Mouse (Mus musculus) left cerebral cortex, adult 11 months (tissue): ENCODE results near the gene Ttc24.
A peak's percentile ranks its signal among the peaks of the same experiment; 100 is the strongest.

ENCODE experiments used
- DNase-seq: peaks from one replicate; pipeline ENCODE4 v3.0.0; 2022; ENCODE audit warnings: low spot score

The Ttc24 gene

DNA sequence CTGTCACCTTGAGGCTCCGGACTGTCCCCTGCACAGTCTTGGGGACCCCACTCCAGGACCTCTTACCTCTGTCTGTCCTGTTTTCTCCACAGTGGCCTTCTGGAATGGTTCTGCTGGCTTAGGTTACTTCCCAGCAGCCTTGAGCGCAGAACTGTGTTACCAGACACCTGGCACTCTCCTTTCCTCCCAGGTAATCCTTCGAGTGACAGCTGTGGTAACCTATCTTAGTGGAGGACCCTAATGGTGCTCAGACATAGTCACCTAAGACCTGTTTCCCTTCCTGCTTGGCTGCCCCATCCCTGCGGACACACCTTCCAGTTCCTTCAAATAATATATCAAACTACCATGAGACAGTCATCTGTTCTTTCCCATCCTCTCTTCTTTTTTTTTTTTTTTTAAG lies at the start of gene Ttc24:
TSS of gene Ttc24 (minus strand) at position 101 of the 400 bp plus-strand sequence.
- no peak for DNase-seq

DNA sequence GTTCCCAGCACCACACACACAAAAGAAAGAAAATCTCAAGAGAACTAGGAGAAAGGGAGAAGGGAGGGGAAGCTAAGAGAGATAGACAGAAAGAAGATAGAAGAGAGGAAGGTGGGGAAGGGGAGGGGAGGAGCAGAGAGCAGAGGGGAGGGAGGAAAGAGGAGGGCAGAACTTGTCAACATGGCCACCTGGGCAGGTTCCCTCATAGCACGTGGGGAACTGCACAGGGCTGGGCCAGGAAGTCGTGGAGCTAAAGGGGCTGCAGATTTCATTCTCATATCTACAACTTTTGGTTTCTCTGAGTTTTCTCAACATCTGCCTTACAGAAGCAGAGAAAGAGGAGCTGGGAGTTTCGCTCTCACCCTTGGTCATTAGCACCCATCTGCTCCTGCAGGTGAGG lies 49.5 kb upstream of the Ttc24 start:
- DNase-seq: no peak

DNA sequence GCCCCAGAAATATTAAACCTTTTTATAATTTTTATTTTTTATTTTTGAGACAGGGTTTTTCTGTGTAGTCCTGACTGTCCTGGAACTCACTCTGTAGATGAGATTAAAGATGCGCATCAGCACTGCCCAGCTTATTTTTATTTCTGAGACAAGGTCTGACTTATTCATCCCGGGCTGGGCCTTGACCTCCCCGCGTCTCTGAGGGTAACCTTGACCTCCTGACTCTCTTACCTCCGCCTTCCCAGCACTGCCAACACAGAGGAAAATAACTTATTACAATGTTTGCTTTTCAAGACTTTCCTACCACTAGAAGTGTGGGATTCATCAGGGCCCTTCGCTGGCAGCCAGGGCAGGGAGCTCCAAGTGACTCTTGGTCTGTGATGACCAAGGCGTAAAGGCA lies 48.1 kb upstream of the Ttc24 start:
- DNase-seq: no peak

DNA sequence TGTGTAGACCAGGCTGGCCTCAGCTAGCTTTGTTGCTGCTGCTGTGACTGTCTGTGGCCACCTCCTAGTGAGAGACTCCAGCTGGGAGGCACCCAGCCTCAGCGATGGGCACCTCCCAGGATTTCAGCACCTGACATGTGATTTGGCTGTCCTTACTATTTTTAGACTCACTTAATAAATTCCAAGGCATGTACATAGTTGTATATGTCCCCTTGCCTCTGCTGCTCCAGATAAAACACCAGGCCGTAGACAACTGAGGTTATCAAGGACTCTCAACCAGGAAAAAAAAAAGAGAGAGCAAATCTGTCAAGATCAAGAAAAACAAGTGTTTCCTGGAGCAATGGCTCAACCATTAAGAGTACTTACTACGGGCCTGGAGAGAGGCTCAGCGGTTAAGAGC lies 47.1 kb upstream of the Ttc24 start:
- no peak for DNase-seq

DNA sequence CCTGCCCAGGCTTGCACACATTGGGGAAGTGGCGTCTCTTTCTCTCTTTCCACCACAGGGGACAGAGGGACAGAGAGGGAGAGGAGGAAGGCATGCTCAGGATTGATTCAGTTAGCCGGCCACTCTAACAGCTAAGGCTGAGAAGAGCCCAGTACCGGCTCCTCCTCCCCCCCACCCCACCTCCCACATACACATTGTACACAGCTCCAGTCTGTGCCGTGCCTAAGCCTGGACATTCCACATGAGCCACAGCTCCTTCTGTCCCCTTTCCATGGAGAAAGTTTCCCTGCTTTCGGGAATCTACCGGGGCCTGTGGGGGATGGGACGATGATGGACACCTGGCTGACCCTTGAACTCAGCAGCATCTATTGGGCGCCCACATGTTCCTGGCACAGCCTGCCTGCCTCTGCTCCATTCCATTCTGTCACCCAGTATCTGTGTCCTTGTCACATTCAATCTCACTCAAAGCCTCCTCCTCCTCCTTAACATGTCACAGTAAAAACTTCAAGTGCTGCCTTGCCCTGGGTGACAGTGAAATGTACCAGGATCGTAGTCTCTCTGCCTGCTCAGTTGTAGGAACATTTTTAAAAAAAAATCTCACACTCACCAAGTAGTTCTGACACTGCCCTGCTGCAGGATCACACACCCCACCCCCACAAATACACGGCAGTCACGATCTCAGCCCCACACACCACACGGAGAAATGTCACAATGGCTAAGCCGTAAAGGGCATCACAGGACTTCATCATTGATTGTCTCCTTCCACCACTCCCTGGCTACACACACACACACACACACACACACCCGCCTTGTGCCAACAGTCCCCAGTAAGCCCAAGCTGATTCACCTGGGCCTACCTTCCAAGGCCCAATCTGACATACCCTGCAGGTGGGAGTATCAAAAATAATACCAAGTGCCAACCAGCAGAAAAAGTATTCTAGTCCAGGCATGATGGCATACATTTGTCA lies 43.3 kb upstream of the Ttc24 start:
- no peak for DNase-seq

DNA sequence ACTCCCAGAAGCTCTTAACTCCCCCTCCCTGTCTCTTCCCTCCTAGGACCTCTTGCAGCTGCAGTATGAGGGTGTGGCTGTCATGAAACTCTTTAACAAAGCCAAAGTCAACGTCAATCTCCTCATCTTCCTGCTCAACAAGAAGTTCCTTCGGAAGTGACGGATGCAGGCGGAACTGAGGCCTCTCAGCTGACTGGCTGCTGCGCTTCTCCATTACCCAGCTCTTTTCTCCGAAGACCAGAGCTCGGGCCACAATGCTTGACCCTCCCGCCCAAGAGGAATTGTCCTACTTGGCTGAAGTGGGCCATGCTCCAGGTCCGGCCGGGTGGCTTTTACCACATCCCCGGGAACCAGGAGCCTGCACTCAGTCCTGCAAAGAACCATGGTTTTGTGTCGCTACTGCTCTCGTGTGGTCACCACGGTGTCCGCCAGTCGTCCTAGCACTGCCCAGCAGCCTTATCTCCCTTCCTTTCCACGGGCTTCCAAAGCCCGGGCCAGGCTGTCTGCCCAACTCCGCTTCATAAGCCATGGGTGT lies 42.1 kb upstream of the Ttc24 start:
- DNase-seq: no peak

DNA sequence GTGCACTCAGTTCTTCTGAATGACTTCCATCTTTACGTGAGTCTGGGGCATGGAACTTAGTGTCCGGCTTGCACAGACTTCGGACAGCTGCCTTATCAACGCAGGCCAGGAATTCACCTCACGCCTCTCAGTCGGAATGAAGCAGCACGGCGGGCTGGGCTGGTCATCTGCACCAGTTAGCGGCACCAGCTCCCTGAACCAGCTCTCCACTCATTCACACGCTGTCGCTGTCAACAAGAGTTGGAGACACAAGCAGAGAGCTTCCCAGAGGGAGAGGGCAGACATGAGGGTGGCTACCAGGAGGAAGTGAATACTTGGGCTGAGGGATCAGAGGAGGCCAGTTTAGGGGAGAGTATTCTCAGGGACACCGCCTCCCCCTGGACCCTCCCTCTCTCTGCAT lies 36.3 kb upstream of the Ttc24 start:
- DNase-seq: no peak

DNA sequence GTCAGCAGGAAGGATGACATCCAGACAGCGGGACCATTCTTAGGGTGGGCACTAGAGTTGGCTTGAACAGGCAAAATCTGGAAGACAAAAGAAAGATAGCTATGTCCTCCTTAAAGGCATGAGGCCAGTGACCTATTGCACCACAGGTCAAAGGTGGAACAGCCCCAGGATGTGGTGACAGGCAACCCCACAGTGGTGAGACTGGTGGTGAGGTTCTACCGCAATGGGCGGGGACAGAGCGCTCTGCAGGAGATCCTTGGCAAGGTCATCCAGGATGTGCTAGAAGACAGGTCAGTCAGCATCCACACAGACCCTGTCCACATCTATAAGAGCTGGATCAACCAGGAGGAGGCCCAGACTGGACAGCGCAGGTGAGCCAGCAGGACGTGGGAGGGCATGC lies 31.0 kb upstream of the Ttc24 start:
- DNase-seq: no peak

DNA sequence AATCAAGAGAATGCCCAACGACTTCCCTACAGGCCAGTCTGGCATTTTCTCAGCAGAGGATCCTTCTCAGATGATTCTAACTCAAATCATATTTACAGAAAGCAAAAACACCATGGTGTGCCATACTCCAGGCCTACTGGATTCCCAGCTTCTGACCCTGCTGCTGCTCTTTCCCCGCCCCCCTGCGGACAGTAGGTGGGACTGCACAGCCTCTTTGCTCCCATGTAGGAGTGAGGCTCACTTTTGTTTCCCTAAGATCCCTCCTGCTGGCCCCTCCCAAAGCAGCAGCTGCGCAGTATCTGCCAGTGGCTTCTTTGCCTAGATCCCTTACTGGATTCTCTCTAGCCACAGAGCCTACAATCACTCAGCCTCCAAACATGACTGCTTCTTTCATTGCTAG lies 28.0 kb upstream of the Ttc24 start:
- no peak for DNase-seq

DNA sequence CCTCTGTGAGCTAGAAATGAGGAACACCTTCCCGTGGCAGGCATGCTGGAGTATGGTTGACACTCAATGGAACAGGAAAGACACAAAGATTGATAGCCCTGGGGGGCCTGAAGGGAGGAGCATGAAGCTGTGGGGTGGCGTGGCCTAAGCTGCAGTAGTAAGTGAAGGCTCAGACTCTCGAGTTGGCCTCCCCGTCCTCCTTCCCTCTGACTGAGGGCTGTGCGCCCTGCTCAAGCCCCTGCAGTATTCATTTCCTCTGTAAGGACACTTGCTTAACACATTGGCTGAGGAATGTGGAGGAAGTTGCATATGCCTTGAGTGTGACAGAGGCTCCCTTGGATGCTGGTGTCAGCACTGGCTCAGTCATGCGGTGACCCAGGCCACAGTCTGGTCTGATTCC lies 24.5 kb upstream of the Ttc24 start:
- no peak for DNase-seq

DNA sequence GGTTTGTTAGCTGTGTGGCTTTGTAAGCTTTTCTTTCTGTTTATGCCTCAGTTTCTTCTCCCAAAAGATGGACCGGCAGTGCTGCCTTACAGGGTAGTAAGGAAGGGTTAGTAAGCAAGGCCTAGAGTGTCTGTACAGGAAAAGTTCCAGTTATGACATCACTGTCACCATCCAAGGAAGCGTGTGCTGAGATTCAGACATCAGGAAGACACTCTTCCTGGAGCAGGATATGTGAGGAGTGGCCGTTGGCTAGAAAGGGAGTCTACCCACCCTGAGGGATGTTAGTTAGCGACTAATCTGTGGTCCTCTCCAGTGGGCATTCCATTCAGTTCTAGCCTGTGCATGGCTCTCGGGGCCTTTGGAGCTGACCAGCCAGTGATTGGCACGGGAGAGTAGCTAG lies 24.1 kb upstream of the Ttc24 start:
- DNase-seq: no peak

DNA sequence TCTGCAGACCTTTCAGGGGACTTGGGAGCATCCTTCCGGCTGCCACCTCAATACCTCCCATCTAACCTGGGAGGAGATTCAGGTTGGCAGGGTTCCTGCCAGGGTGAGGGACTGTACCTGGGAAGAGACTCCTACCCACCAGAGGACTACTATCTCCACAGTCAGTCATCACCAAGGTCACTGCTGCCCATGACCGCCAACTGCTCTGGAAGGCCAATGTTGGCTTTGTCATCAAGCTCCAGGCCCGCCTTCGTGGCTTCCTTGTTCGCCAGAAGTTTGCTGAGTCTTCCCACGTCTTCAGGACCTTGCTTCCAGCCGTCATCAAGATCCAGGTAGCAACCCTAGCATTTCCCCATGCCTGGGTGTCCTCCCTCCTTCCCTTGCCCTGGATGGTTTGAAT lies 23.6 kb upstream of the Ttc24 start:
- DNase-seq: no peak

DNA sequence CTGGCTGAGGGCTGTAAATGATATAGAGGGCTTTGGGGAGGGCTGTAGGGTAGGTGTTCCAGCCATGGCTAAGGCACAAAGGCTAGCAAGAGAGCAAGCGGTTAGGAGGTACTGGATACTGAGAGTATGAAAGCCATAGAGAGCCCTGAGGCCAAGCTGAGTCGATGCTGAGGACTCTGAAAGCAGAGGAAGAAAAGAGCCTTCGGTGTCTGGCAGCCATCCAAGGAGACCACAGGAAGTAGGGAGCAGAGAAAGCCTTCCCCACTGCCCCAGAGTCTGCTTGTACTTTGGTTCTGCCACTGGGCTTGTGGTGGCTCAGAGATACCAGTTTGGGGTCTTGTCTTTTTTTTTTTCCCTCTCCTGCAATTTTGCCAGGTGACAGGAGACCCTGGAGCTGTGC lies 22.1 kb upstream of the Ttc24 start:
- no peak for DNase-seq

DNA sequence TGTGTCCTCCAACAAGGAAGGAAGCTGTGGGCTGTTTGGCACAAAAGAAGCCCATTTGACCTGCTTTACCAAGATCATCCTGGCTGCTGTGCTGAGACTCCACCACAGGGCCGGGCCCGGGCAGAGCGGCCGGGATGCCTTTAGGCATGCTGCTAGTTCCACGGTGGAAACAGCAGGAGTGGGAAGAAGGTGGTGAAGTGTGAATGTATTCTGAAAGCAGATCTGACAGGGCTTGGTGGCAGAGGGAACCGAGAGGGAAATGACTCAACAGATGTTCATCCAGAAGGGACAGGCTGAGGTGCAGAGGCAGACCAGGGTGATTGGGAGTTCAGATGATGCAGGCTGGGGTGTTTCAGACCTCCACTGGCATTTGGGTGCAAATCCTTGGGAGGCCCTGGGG lies 19.6 kb upstream of the Ttc24 start:
- DNase-seq: no peak

DNA sequence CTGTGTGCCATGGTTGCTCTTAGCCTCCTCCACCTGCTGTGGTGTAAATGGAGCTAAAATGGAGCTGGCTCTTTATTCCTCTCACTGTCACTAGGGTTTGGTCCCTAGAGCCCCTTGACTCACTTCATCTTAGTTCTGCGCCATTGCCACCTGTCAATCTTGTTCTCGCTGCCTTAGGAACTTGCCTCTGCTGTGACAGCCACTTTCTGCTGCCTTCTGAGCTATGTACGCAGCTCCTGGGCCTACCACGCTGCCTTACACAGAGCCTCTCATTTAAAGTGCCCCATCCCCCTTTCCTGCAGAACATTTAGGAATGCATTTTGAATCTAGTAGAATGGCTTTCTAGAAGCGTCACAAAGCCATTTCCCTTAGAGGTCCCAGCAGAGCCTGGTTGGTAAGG lies 16.0 kb upstream of the Ttc24 start:
- no peak for DNase-seq

DNA sequence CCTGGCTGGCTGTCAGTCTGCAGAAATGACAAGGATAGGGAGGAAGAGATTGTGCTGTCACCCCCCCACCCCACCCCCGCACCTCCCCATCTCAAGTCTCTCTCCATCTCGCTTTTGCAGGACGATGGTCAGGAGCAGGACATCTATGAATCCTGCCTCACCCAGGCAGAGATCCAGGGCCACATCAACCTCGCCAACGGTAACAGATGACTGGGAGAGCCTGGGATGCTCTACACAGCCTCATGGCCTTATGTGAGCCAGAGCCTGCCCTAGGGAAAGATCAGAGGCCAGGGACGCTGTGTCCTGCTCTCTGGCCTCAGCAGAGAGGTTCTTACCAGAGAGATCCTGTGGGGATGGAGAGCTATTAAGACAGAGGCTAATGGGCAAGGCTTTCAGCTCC lies 12.5 kb upstream of the Ttc24 start:
- no peak for DNase-seq

DNA sequence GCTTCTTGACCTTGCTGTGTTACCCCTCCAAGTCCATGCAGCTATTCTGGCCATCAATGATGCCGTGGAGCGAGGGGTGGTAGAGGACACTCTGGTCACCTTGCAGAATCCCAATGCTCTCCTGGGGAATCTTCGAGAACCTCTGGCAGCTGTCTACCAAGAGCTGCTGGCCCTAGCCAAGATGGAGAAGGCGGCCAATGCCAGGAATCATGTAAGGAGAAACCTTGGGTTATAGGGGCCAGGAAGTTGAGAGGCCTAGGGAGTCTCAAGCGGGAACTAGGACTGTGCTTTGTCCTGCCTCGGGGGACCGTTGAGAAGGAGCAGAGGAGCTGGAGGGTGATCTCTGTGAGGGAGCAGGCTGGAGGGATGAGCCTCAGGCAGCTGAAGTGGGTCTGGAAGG lies 12.0 kb upstream of the Ttc24 start:
- no peak for DNase-seq

DNA sequence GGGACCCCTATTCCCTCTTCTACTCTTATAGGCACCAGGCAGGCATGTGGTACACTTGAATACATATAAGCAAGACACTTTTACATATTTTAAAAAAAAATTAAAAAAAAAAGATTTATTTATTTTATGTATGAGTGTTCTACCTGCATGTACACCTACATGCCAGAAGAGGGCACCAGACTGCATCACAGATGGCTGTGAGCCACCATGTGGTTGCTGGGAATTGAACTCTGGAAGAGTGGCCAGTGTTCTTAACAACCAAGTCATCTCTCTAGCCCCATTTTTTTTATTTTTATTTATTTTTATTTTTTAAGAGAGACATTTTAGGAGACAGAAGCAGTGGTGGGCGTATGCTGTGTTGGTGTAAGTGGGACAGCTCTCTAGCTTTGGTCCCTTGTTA lies 9.6 kb upstream of the Ttc24 start:
- DNase-seq: no peak

DNA sequence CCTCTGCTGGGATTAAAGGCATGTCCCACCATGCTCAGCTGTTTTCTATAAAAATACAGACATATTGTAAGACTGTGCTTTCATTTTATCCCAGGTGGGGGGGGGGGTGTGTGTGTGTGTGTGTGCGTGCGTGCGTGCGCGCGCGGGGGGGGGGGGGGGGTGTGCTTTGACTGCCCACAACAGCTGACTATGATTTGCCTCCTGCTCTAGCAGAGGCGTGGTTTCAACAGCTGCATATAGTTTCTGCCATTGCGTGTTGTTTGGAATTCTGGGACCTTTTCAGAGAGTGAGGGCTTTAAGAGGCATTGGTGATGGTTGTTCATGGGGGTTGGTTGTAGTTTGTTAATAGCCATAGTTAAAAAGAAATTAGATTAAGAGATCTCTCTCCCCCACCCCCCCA lies 7.4 kb upstream of the Ttc24 start:
- no peak for DNase-seq

DNA sequence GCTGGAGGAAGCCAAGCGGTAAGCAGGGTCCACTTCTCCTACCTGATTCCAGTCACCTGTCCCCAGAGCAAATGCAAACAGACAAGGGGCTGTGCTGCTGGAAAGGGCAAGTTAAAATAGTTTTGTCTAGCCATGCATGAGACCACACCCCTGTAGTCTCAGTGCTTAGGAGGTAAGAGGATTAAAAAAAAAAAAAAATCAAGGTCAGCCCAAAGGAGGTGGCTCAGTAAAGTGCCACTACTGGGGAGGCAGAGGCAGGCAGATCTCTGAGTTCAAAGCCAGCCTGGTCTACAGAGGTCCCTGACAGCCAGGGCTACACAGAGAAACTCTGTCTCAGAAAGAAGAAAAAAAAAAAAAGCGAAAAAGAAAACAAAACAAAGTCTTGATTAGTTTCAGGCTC lies 5.9 kb upstream of the Ttc24 start:
- DNase-seq: no peak

DNA sequence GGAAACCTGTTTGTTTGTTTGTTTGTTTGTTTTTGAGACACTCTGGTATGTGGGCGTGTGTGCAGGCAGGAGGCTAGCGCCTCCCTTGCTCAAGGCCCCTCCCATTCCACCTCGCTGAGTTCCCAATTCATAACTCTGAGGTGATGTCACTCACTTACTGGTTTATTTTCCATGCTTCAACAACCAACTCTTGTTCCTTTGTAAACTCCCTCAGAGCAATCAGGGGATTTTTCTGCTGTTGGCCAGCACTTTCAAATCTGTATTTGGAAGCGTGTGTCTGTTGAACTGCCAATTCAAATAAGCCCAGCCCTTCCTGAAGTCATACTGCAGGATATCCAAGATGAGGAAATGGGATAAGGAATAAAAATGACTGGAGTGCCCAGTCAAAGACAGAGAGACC lies 4.6 kb upstream of the Ttc24 start:
- no peak for DNase-seq

DNA sequence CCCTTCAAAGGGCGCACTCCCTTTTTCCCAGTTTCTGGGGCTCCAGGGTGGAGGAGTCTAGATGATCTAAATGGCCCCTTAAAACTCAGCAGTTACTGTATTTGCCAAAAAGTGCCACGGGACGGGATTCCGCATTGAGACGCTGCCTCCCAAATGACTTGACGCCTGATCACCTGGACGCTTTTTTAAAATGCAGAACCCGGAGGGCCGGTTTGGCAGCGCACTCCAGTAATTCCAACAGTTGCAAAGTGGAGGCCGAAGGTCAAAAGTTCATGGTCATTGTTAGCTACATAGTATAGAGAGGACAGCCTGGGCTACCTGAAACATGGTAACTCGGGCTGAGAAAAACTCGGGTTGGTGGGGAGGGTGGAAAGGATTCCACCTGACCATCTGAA lies 4.1 kb upstream of the Ttc24 start:
- no peak for DNase-seq

DNA sequence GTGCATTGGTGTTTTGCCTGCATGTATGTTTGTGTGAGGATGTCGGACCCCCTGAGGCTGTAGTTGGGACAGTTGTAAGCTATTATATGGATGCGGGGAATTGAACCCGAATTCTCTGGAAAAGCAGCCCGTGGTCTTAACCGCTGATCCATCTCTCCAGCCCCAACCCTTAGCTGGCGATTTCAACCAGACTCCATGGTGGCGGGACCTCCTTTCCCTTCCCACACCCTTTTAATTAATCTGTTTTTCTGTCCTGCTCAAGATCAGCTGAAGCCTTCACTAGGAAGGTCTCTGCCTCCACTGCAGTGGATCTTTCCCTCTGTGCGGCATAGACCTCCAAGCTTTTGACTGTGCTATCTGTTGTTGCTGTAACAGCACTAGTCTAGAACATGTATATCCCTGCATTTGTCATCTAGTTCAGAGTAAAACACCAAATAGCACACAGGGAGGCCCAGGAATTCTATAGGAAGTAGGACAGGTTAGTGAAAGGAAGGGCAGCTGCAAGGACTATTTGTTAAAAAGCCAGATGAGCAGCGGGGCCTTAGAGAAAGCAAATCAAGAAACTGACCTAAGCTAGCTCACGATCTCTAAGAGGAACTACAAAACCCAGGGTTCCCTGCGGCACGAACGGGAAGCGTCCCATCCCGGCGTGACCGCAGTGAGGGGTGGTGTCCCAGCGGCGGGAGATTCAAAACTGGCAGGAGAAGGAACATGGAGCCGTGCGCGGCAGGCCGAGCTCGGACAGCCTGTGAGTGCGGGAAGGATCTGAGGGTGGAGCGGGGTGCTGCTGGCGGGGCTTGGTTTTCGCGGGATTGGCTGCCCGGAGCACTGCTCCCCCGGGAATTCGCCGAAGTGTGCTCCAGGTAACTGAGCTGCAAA lies 3.5 kb upstream of the Ttc24 start, which contains the start of gene Iqgap3:
TSS of gene Iqgap3 (plus strand) at position 627 of the 879 bp plus-strand sequence.
- DNase-seq: peak; percentile 66
